Mouse (Mus musculus): ENCODE results near the gene Tmem59l.
A peak's percentile ranks its signal among the peaks of the same experiment; 100 is the strongest.

Tmem59l gene

DNA sequence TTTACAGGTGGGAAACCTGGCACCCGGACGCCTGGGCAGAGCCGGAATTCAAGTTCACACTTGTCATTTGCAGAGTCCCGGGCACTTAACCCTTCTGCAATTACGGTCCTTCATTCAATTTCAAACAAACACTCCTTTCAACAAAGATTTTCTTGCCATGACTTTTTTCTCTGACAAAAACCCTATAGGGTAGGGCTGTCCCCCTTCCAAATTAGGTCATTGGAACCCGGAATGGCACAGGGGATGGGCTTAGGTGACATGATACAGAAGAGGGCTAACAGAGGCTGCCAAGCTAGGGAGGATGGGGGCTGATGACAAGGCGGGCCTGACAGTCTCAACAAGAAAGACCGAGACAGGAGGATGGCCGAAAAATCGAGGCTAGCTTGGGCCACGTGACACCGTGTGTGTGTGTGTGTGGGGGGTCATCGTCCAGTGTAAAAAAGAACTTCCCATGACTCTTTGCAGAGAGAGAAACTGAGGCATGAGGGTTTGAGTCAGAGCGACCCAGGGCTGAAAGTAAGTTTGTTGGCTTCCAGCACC is 1.8 kb upstream of the Tmem59l start:
- no peak for DNase-seq (ENCODE audit: low read depth, low spot score)

DNA sequence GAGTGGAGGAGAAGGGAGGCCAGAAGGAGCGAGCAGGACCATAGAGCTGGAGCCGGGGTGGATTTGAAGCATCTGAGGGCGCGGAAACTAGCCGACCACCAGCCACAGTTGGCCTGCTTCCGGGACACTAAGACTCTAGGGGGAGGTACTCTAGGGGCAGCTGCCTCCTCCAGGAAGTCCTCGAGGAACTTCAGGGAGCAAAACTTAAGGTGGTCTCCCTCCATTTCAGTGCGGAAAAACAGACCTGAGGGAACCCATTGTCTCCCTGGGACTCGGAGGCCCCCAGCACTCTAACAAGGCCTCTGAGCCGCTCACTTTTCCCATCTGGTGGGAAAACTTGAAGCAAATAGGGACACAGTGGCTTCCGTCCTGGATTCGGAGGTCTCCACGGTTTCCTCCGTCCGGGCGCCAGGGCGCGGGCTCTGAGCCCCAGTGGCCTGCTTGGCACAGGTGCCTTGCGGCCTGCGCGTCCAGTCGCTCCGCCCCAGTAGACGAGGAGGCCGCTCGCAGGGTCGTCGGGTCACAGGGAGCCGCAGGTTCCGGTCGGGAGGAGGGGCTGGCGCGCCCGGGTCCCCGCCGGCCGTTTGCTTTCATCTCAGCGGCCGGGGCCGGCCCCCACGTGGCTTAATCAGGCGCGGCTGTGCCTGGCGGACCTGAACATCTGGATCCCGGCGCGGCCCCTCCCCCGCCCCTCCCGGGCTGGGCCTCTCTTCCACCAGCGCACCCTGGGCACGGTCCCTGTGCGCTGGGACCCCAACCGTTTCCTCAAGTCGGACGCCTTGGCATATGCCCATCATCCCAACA is 1.0 kb upstream of the Tmem59l start:
- DNase-seq (ENCODE audit: low read depth, low spot score): no peak

DNA sequence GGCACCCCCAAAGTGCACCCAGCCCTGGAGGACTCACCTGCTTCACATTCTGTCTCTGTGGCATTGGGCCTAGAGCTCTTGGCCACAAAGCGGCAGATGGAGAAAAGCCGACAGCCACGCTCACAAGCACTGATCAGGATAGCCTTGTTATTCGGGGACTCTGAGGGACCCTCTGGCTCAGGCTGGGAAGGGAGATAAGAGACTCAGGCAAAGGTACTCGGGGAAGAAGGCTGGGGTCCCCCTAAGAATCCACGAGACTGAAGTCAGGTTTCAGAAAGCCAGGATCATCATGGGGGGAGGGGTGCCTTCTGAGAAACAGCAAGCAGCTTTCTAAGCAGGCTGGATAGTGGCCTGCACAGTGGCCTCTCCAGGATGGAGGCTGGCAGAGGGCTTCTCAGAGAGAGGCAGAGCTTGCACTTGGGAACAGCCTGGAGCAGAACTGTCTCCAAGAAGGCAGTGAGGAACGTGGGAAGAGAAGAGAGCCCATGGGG is 922 bp downstream of the Tmem59l start:
- peak; percentile 77 for DNase-seq (ENCODE audit: low read depth, low spot score)

DNA sequence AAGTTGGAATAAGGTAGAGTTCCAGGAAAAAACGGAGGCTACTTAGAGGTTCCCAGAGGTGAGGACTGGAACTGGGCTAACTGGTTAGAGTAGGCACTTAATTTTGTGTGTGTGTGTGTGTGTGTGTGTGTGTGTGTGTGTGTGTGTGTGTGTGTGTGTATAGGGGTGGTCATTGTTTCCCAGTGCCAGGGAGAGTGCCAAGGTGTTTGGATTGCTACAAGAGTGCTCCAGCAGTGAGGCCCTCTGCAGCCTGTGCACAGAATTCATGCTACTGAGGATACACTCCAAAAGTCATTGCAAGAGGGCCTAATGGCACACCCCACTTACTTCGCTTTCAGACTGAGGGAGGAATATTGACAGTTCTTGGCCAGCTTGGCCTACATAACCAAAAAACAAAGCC is 4.2 kb downstream of the Tmem59l start:
- DNase-seq (ENCODE audit: low read depth, low spot score): no peak

DNA sequence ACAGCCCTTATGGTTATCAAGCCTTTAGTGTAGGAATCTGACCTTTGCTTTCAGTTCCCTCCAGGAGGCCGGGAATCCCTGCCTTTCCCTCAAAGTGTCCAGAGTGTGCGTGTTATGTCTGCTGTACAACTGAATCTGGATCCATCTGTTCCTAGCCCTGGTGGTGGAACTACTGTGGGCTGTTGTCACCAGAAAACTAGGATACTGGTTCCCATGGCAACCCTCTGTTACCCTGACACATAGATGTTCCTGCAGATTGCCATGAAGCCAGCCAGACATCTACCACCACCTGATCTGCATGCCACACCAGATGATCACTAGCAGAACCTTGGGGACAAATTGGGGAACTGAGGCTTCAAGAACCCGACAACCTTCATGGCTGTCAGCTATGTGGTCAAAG is 5.2 kb downstream of the Tmem59l start:
- DNase-seq (ENCODE audit: low read depth, low spot score): peak; percentile 91

DNA sequence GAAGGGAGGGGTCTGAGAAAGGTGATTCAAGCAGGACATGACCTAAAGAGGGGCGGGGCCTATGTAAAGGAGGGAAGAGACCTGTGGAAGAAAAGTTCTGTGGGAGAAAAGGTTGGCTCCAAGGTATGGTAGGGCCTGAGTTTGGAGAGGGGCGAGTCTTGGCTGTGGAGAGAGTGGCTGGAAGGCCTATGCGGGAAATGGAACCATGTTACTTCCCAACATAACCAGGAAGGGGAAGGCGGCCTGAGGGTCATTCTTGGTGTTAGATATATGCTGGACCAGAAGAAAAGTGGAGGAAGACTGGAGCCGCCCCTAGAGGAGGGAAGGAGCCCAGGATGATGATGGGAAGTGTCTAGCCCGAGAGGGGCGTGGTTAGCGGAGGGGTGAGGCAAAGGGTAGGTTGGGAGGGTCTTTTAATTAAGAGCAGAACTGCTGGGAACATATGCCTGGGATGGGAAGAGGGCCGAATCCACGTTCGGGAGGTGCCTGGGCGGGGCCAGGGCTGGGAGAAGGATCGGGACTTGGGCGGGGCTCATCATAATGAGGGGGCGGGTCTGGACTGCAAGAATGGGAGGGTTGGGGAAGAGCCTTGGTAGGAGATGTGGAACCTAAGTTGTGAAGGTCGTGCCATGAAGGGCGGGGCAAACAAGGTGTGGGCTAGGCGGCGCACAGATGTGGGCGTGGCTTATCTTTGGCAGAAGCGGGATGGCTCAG is 9.7 kb downstream of the Tmem59l start:
- DNase-seq (ENCODE audit: low read depth, low spot score): peak; percentile 25

DNA sequence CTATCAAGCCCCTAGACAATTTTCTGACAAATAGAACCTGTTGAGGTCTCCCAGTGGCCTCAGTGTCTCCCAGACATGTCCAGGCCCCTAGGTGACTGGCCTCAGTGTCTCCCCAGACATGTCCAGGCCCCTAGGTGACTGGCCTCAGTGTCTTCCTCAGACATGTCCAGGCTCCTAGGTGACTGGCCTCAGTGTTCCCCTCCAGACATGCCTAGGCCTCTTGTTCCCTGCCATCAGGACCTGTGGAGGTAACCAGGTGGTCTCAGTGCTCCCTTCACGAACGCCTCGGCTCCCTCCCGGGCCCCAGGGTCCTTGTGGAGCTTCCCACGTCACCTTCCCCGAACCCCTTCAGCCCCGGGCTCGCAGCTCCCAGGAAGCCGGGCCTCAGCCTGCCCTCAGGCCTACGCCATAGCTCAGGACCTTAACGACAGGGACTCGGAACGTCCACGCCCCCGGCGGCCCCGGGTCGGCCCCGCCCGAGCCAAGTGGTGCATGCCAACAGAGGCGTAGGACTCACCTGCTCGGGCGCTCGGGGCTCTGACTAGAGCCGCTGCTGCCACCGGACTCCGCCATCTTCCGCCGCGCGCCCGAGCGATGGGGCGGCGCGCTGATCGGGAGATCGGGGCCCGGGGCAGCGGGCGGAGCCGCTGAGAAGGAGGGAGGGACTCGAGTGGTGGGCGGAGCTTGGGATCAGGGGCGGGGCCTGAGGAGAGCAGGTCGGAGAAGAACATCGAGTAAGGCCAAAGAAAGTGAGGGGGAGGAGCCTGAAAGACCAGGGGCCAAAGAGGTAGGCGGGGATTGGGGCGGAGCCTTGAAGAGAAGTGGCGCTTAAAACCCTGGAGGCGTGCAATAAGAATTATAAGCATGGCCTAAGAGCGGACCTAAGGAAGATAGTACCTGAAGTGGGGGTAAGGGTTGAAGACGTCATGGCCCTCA is 10.6 kb downstream of the Tmem59l start, which contains the start of gene Klhl26:
TSS of gene Klhl26 (minus strand) at position 636 of the 936 bp plus-strand sequence.
- DNase-seq (ENCODE audit: low read depth, low spot score): peak; percentile 96

DNA sequence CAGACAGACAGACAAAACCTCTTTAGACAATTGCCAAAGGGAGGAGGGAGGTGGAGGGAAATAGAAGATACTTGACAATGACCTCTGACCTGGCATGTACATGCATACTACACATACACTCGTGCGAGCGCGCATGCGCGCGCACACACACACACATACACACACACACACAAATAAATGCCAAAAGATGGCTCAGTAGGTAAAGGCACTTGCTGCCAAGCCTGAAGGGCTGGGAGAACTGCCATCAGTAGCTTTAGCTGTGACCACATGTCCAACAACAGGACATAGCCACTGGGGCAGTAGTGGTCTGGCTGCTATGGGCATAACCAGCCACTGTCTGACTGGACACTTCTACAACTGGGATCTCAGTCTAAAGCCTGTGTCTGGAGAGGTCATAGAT is 15.3 kb downstream of the Tmem59l start:
- peak; percentile 78 for DNase-seq (ENCODE audit: low read depth, low spot score)

DNA sequence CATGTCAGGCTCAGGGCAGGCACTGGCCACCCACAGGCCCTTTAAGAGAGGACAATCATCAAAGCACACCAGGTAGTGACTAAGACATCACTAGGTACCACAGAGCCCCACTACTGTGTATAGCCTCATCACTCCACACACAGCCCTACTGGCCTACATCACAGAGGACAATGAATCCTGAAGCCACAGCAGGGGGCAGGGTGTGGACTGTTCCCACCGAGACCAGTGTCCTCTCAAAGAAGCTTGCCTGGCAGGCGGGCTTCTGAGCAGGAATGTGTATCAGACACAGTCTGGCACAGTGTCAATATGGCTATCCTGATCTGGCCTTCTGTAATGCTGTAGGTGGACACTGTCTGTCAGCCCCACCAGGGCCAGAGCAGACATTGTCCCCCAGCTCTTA is 17.2 kb downstream of the Tmem59l start:
- DNase-seq (ENCODE audit: low read depth, low spot score): no peak

DNA sequence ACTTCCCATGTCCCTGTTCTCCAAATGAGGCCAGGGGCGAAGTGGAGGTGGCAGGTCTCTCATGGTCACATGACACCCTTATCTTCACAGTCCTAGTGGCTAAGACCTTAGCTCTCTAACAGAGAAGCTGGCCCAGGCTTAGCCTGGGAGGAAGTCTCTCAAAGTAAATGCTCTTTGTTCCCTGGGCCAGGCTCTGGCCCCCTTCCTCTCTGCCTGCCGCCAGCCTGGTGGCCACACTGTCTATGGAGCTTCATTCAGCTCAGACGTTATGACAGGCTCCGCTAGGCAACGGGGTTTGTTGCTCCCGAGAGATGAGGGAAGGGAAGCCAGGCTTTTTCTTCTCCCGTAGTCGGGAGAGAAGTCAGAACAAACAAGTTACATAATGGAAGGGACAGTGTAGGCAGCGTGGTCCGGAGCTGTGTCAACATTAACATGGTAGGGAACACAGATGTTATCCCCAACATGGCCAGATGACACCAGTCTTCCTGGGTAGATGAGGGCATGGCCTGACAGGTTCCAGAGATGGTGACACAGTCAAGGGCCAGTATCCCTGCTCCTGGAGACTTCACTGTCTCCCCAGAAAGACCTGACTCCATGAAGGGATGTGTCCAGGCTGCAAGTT is 17.8 kb downstream of the Tmem59l start:
- no peak for DNase-seq (ENCODE audit: low read depth, low spot score)

DNA sequence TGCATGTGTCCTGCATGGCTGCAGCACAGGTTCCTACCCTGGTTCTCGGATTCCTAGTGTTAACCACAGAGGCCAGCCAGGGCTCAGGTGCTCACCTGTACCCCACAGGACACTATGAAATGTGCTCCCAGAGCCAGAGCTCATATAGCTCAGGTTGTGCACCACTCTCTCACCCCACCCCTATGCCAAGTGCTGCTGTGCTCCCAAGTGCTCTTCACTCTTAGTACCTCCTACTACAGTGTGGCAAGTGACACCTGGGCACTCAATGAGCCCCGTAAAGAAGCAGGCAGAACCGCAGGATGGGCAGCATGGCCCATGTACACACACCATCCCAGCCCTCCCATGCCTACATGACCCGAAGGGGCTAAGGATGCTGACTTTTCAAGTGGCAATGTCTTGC is 18.4 kb downstream of the Tmem59l start:
- DNase-seq (ENCODE audit: low read depth, low spot score): no peak

DNA sequence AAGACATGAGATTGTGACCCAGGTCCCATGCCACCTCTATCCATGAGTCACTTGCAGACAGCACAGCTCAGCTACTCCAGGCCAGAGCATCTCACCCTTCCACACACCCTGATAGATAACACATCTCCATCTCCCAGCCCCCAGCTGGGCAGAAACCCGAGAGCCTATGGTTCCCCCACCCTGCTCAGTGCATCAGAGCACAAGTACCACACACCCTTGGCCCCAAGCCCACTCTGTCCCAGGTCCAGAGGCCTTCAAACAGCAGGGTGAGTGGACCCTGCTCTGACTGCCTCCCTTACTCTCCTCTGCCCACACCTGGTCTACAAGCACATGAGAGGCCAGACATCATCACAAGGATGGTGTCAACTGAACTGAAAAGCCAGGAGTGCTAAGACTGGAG is 19.3 kb downstream of the Tmem59l start:
- no peak for DNase-seq (ENCODE audit: low read depth, low spot score)

DNA sequence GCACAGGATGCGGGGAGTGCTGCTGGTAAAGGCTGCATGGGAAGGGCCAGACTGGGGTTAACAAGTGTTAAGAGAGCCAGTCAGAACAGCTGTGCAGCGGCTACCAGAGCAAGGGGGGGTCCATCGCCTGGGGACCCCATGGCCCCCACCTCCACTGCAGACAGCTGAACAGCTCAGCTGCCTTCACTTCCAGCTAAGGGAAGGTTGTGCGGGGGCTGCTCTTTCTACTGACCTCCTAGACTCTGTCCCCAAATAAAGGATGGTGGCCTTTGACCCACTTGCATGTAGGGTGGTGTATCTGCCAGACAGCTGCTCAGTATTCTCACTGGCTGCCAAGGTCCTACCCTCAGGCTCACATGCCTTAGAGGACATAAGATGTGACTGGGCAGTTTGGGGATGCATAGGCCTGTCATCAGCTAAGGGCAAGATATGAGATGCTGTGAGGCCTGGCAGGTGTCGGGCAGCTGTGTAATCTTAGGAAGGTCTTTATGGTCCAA is 19.9 kb downstream of the Tmem59l start:
- DNase-seq (ENCODE audit: low read depth, low spot score): no peak

DNA sequence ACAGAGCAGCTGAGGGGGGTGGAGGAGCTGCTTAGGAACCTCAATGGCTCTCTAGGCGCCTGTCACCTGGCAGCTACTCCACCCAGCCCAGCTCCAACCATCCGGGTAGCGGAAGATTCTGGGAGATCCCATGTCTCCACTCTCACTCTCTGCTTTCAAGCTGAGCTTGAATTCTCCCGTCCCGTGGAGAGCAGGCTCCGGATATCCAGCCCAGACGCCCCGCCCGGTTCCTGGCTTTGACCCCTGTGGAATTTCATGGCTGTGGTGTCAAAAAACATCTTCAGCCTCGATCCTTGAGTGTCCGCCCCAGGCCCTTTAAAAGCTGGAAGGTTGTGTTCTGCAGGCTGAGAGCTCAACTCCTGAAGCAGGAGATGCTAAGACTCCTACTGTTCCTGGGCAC is 20.4 kb downstream of the Tmem59l start:
- no peak for DNase-seq (ENCODE audit: low read depth, low spot score)

DNA sequence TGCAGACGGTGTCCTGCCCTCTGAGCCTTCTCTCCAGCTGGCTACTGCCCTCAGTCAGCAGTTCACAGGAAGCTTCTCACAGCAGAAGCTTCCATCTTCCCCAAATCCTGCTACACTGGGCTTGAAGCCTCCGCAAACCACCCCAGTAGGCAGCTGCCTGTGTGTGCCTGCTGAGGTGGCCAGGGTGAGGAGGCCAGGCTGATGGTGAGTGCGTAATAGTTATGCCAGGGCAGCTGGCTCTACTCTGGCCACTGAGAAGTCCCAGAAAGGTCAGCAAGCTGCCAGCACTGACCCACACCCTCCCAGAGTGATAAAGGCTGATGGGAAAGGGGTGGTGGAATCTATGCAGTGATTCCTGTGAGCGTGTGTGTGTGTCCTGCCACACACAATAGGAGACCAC is 20.9 kb downstream of the Tmem59l start:
- DNase-seq (ENCODE audit: low read depth, low spot score): no peak

DNA sequence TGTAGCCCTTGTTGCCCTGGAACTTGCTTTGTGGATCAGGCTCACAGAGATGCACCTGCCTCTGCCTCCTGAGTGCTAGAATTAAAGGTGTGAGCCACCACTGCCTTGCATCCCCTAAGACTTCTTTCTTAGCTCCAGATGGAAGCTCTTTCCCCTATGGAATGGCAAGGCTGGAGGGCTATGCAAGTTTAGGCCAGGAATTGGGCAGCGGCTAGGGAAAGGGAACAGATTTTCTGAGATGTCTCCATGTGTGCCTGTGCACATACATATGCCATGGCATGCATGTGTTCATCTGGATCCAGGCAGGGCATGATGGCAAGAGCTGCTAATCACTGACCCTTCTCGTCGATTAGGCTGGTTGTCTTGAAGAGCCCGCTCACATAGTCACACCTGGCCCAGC is 21.5 kb downstream of the Tmem59l start:
- DNase-seq (ENCODE audit: low read depth, low spot score): no peak

DNA sequence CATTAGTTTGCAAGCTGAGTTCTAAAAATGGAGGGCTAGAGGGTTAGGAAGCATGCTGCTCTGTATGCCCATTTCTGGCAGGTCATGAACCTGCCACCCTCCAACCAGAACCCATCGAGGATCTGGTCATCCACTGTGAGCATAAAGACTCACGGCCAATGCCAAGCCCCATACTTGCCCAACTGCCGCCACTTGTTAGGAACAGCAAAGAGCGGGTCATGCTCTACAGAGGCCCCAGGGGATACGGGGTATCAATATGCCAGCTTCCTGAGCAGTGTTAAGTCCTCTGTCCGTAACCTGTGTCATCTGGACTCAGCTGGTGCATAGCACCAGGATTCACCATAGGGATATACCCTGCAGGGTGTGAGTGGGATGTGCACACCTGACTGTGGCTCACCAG is 23.0 kb downstream of the Tmem59l start:
- no peak for DNase-seq (ENCODE audit: low read depth, low spot score)

DNA sequence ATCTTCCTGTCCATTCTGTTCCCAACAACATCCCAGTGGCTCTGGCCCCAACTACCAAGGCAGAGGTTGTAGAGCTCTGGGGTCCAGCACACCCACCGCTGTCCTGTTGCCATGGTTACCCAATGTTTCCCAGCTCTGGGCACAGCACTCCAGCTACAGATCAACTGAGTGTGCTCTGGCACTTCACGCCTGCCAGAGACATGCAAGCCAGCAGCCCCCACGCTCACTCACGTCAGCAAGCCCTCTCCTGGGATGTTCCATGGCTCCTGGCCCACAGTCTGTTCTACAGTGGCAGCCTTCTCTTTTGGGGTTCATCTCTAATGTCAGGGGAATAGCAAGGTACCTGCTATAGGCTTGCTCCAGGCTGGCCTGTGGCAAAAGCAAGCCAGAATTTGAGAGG is 23.9 kb downstream of the Tmem59l start:
- peak; percentile 89 for DNase-seq (ENCODE audit: low read depth, low spot score)

DNA sequence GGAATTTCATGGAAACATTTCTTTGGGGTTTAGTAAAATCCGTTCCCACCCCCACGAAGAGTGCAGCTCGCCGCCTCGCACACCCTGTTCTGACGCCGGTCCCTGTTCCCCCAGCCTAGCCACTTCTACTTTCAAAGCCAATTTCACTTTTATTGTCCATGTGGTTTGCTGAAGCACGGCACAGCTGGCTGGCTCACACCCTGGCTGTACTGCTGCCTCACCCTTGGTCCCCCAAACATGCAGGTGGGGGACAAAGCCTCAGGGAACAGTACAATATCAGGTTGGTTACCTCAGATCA is 24.7 kb downstream of the Tmem59l start:
- DNase-seq (ENCODE audit: low read depth, low spot score): peak; percentile 50

DNA sequence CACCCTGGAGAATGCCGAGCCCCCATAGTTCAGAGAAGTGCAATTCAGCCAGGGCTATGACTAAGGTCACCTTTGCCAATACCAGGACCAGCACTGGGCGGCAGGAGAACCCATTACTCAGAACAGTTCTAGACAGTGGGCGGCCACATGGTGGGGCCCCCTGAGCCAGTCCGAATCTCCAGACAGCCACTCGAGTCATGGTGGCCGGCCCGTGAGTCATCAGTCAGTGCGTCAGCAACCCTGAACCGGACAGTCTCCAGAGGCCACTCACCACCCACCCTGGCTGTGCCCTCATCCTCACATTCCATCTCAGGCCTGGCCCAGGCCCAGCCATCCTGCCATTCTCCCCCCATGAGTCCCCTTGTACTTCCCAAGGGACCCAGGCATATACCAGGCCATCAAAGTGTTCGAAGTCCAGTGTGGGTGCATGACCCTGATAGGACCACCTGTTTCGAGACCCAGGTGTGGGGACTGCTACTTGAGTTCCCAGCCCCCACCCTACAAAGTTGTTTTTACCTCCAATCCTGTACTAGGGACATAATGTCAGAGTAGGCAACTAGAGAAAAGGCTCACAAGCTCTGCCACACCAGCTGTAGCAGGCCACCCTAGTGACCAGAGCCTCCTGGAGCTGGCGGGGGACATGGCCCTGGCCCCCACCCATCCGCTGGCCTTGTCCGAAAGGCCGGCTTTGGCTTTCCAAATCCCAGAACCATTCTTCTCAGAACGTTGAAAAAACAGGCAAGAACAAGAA is 25.2 kb downstream of the Tmem59l start:
- DNase-seq (ENCODE audit: low read depth, low spot score): no peak

Measured in brain, adult 2 months (tissue).